Mouse (Mus musculus): Measurements from ENCODE around the gene Klhl13. TPM values are rescaled to one million over a fixed set of nuclear protein-coding genes. Genes with fewer than 3 reads are reported as not detected.

Gene Klhl13
- polyA plus RNA-seq, 1 experiment from 2014 or later: 8.4 TPM

GRCm38 (mm10) chrX:23328116-23328515 is 36.8 kb downstream of the Klhl13 start:
- Histone ChIP-seq H3K27ac (ENCODE audit: low read depth) (no peak overlapping the region), H3K4me2 (ENCODE audit: low read depth, low read length) (no peak overlapping the region), H3K9me3 (ENCODE audit: low read length) (no peaks in the 10 kb centered on the region), H3K9ac (replicated peaks) (no peak overlapping the region), H3K27me3 (ENCODE audit: insufficient read depth, low read length) (no peaks in the 10 kb centered on the region), H3K36me3 (replicated peaks; ENCODE audit: insufficient read depth, low read length) (no peaks in the 10 kb centered on the region), H3K4me1 (ENCODE audit: insufficient read depth) (no peaks in the 10 kb centered on the region), H3K4me3 (ENCODE audit: low read depth, low read length) (no peak overlapping the region)
- no peak for ATAC-seq
- WGBS (ENCODE audit: insufficient replicate concordance): 50% methylated on average over 1 of the region's 1 CpGs
- peak; percentile 13 for DNase-seq
- no peak for TF ChIP-seq EP300 (IDR thresholded peaks at IDR 0.05; ENCODE audit: low read depth)
- peak; percentile 56 for TF ChIP-seq CTCF (IDR thresholded peaks at IDR 0.05; ENCODE audit: low read depth)

GRCm38 (mm10) chrX:23318857-23319256 is 46.0 kb downstream of the Klhl13 start:
- no peak overlapping the region for H3K27ac ChIP-seq (ENCODE audit: low read depth)

GRCm38 (mm10) chrX:23295952-23296598 is 68.8 kb downstream of the Klhl13 start:
- no peak for ATAC-seq
- Histone ChIP-seq H3K36me3 (replicated peaks; ENCODE audit: insufficient read depth, low read length) (no peaks in the 10 kb centered on the region), H3K9me3 (ENCODE audit: low read length) (no peaks in the 10 kb centered on the region), H3K27me3 (ENCODE audit: insufficient read depth, low read length) (no peaks in the 10 kb centered on the region), H3K4me2 (ENCODE audit: low read depth, low read length) (no peak overlapping the region), H3K27ac (ENCODE audit: low read depth) (no peak overlapping the region), H3K9ac (replicated peaks) (no peak overlapping the region), H3K4me1 (ENCODE audit: insufficient read depth) (no peaks in the 10 kb centered on the region), H3K4me3 (ENCODE audit: low read depth, low read length) (no peak overlapping the region)
- TF ChIP-seq CTCF (IDR thresholded peaks at IDR 0.05; ENCODE audit: low read depth) (peak; percentile 36; the same call in 1 of the 2 replicates), EP300 (IDR thresholded peaks at IDR 0.05; ENCODE audit: low read depth) (no peak)
- 31% methylated on average over 5 of the region's 5 CpGs for WGBS (ENCODE audit: insufficient replicate concordance)
- peak; percentile 12 for DNase-seq

More at GRCm38 (mm10) chrX:23318857-23319256, 46.0 kb downstream of the Klhl13 start:
- no peaks in the 10 kb centered on the region for H3K27me3 ChIP-seq (ENCODE audit: insufficient read depth, low read length)
- no peak for DNase-seq
- H3K4me1 ChIP-seq (ENCODE audit: insufficient read depth): no peaks in the 10 kb centered on the region
- H3K9ac ChIP-seq (replicated peaks): no peak overlapping the region
- no peak overlapping the region for H3K4me2 ChIP-seq (ENCODE audit: low read depth, low read length)
- no peak overlapping the region for H3K4me3 ChIP-seq (ENCODE audit: low read depth, low read length)
- H3K36me3 ChIP-seq (replicated peaks; ENCODE audit: insufficient read depth, low read length): no peaks in the 10 kb centered on the region
- no peak for TF ChIP-seq EP300 (IDR thresholded peaks at IDR 0.05; ENCODE audit: low read depth)
- TF ChIP-seq CTCF (IDR thresholded peaks at IDR 0.05; ENCODE audit: low read depth): no peak
- no peaks in the 10 kb centered on the region for H3K9me3 ChIP-seq (ENCODE audit: low read length)
- ATAC-seq: no peak

- no peaks in the 10 kb centered on the region for H3K4me1 ChIP-seq (ENCODE audit: insufficient read depth)
- H3K27ac ChIP-seq (ENCODE audit: low read depth): no peak overlapping the region
- no peaks in the 10 kb centered on the region for H3K9me3 ChIP-seq (ENCODE audit: low read length)
- no peaks in the 10 kb centered on the region for H3K36me3 ChIP-seq (replicated peaks; ENCODE audit: insufficient read depth, low read length)
- 38% methylated on average over 10 of the region's 10 CpGs for WGBS (ENCODE audit: insufficient replicate concordance)
- no peak for ATAC-seq
- H3K27me3 ChIP-seq (ENCODE audit: insufficient read depth, low read length): no peaks in the 10 kb centered on the region
- DNase-seq: no peak
- TF ChIP-seq EP300 (IDR thresholded peaks at IDR 0.05; ENCODE audit: low read depth): no peak
- no peak for TF ChIP-seq CTCF (IDR thresholded peaks at IDR 0.05; ENCODE audit: low read depth)
- no peak overlapping the region for H3K4me3 ChIP-seq (ENCODE audit: low read depth, low read length)
- H3K4me2 ChIP-seq (ENCODE audit: low read depth, low read length): no peak overlapping the region
- no peak overlapping the region for H3K9ac ChIP-seq (replicated peaks)
Measured at GRCm38 (mm10) chrX:23285442-23285817, 79.5 kb downstream of the Klhl13 start.

DNA sequence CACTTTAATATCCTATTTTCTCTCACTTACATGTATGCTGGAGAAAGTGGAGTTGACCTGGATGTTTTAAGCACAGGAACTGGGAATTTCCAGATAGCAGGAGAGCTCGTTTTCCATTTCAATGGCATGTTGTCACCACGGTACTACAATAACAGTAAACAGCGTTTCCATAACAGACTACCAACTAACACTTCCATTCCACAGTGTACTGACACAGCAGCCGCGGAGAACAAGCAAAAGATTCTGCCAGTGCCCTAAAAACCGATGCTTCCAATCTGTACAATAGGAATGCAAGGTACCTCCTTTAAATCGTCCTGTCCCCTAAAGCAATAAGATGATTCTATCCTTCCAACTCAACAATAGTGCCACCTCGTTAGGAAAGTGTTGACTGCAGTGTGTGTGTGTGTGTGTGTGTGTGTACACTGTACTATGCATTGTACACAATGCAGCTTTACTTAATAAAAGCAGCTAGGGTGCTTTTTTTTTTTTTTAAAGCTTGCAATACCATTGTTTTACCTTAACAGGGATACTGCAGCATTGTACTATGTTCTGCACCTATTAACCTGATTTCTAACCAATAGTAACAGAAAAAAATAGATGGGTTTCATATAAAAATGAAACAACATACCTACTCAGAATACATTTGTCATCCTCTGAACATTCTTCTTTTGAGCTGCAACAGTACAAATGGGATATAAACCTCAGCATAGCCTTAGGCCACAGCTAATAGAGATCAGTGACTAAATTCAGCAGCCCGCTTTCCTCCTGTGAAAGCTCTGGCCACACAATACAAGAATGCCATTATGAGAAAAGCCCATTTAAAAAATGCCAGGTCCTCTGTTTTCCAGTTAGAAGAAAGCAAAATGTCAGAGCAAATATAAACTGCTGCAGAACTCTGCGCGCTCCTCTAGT is 80.1 kb downstream of the Klhl13 start:
- no peak overlapping the region for H3K27ac ChIP-seq (ENCODE audit: low read depth)
- H3K9me3 ChIP-seq (ENCODE audit: low read length): no peaks in the 10 kb centered on the region
- no peak overlapping the region for H3K4me2 ChIP-seq (ENCODE audit: low read depth, low read length)
- 57% methylated on average over 11 of the region's 11 CpGs for WGBS (ENCODE audit: insufficient replicate concordance)
- no peaks in the 10 kb centered on the region for H3K36me3 ChIP-seq (replicated peaks; ENCODE audit: insufficient read depth, low read length)
- H3K4me3 ChIP-seq (ENCODE audit: low read depth, low read length): no peak overlapping the region
- no peak overlapping the region for H3K9ac ChIP-seq (replicated peaks)
- ATAC-seq (no peak), DNase-seq (no peak)
- TF ChIP-seq CTCF (IDR thresholded peaks at IDR 0.05; ENCODE audit: low read depth) (no peak), EP300 (IDR thresholded peaks at IDR 0.05; ENCODE audit: low read depth) (no peak)
- no peaks in the 10 kb centered on the region for H3K4me1 ChIP-seq (ENCODE audit: insufficient read depth)
- no peaks in the 10 kb centered on the region for H3K27me3 ChIP-seq (ENCODE audit: insufficient read depth, low read length)

DNA sequence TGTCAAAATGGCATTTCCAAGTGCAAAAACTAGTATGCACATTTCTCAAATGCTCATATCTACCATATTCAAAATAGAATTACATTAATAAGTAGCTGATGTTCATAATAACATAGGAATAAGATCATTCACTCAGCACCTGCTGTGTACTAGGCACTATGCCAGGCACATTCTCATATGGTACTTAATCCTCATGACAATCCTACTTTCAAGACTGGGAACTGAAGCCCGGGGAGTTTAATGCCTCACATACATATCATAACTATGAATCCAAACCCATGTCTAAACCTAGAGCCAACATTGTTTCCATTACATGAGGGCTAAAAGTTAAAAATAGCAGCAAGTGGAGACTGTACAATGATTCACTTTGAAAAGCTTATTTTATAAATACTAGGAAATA is 97.3 kb downstream of the Klhl13 start:
- H3K9me3 ChIP-seq (ENCODE audit: low read length): no peaks in the 10 kb centered on the region
- no peaks in the 10 kb centered on the region for H3K4me1 ChIP-seq (ENCODE audit: insufficient read depth)
- H3K27ac ChIP-seq (ENCODE audit: low read depth): no peak overlapping the region
- no peak for ATAC-seq
- WGBS (ENCODE audit: insufficient replicate concordance): 86% methylated on average over 1 of the region's 1 CpGs
- TF ChIP-seq EP300 (IDR thresholded peaks at IDR 0.05; ENCODE audit: low read depth): no peak
- no peak for TF ChIP-seq CTCF (IDR thresholded peaks at IDR 0.05; ENCODE audit: low read depth)
- H3K9ac ChIP-seq (replicated peaks): no peak overlapping the region
- H3K4me3 ChIP-seq (ENCODE audit: low read depth, low read length): no peak overlapping the region
- no peaks in the 10 kb centered on the region for H3K27me3 ChIP-seq (ENCODE audit: insufficient read depth, low read length)
- no peaks in the 10 kb centered on the region for H3K36me3 ChIP-seq (replicated peaks; ENCODE audit: insufficient read depth, low read length)
- no peak for DNase-seq
- H3K4me2 ChIP-seq (ENCODE audit: low read depth, low read length): no peak overlapping the region
